Comparison of ENCODE assay signal across 9 mouse cellular contexts in the genomic region with DNA sequence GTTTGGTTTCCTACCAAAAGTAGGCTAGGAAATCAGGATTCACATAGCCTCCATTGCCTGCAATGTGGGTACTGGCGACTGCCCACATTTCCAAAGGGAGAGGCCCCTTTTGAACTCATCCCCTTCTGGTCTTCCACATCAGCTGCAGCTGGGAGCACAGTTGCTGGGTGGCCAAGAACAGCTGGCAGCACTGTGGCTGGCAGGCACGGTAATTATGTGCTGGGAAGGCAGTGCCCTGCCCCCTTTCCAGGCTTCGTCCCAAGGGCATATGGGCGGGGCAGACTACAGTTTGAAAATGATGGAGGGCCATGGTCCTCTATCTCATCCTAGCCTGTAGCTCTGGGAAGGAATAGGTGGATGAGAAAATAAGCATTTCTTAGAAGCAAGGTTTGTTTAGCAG. TPM values are rescaled to one million over a fixed set of nuclear protein-coding genes. Genes with fewer than 3 reads are reported as not detected.
A peak's percentile ranks its signal among the peaks of the same experiment; 100 is the strongest.
DNase-seq lines count a peak whose midpoint lies in the region; ATAC-seq and TF ChIP-seq lines count a peak whose summit lies in the region.
"Had no signal": no experiment of that assay in that cellular context is flagged by ENCODE, and none has a peak within 500 bp of the region (broad histone marks: within the 10 kb centered on the region; RNA-seq: fewer than 3 reads in every experiment).

No protein-coding gene starts in this region.

- no peak overlapping the region; the same call in 1 of the 2 replicates for H3K27ac ChIP-seq in gastrocnemius, adult 2 months
- no peak overlapping the region for H3K27ac ChIP-seq in midbrain, embryonic 14.5 days (replicated peaks; ENCODE audit: low read depth, low read length)
- H3K27ac ChIP-seq in midbrain, embryonic 13.5 days = no peak overlapping the region
- H3K27ac ChIP-seq in embryonic facial prominence, embryonic 14.5 days (replicated peaks; ENCODE audit: low read depth, low read length) = no peak overlapping the region

- ATAC-seq in midbrain, embryonic 14.5 days (ENCODE audit: low FRiP score, low TSS enrichment) = no peak
- ATAC-seq in midbrain, embryonic 13.5 days = no peak
- ATAC-seq in embryonic facial prominence, embryonic 14.5 days (ENCODE audit: low read depth) = peak; percentile 71

- H3K9ac ChIP-seq in midbrain, embryonic 14.5 days (replicated peaks; ENCODE audit: low read length) = no peak overlapping the region
- H3K9ac ChIP-seq in midbrain, embryonic 13.5 days (replicated peaks) = no peak overlapping the region
- H3K9ac ChIP-seq in embryonic facial prominence, embryonic 14.5 days (ENCODE audit: low read depth, low read length) = no peak overlapping the region

- no peak overlapping the region for H3K4me2 ChIP-seq in midbrain, embryonic 14.5 days (ENCODE audit: low read length)
- H3K4me2 ChIP-seq in midbrain, embryonic 13.5 days (replicated peaks) = no peak overlapping the region
- no peak overlapping the region for H3K4me2 ChIP-seq in embryonic facial prominence, embryonic 14.5 days (ENCODE audit: low read depth, low read length)
- H3K4me2 ChIP-seq: midbrain, embryonic 11.5 days had no signal

- H3K27me3 ChIP-seq in midbrain, embryonic 14.5 days (ENCODE audit: control insufficient read depth, insufficient read depth, low read length) = no peaks in the 10 kb centered on the region
- H3K27me3 ChIP-seq in midbrain, embryonic 13.5 days = no peaks in the 10 kb centered on the region
- no peaks in the 10 kb centered on the region for H3K27me3 ChIP-seq in embryonic facial prominence, embryonic 14.5 days (replicated peaks; ENCODE audit: control insufficient read depth, insufficient read depth, low read length)

- 0 out of 2 replicates have a peak, but pooled peaks cover 5% of the 10 kb centered on the region for H3K4me1 ChIP-seq in midbrain, embryonic 14.5 days (ENCODE audit: control insufficient read depth, insufficient read depth, low read length)
- peaks cover 7% of the 10 kb centered on the region for H3K4me1 ChIP-seq in midbrain, embryonic 13.5 days (replicated peaks)
- peaks cover 15% of the 10 kb centered on the region for H3K4me1 ChIP-seq in embryonic facial prominence, embryonic 14.5 days (ENCODE audit: control insufficient read depth, insufficient read depth, low read length)

- 42% methylated on average over 4 of the region's 4 CpGs for WGBS in midbrain, embryonic 14.5 days
- 51% methylated on average over 4 of the region's 4 CpGs for WGBS in midbrain, embryonic 13.5 days
- 17% methylated on average over 4 of the region's 4 CpGs for WGBS in embryonic facial prominence, embryonic 14.5 days

- H3K4me3 ChIP-seq in gastrocnemius, adult 2 months = no peak overlapping the region
- no peak overlapping the region for H3K4me3 ChIP-seq in midbrain, embryonic 14.5 days (replicated peaks; ENCODE audit: low read depth, low read length)
- no peak overlapping the region for H3K4me3 ChIP-seq in midbrain, embryonic 13.5 days (replicated peaks)
- H3K4me3 ChIP-seq in embryonic facial prominence, embryonic 14.5 days (ENCODE audit: low read depth, low read length) = no peak overlapping the region

- no peaks in the 10 kb centered on the region for H3K36me3 ChIP-seq in midbrain, embryonic 14.5 days (ENCODE audit: control insufficient read depth, insufficient read depth, low read length)
- H3K36me3 ChIP-seq in midbrain, embryonic 13.5 days = no peaks in the 10 kb centered on the region
- no peaks in the 10 kb centered on the region for H3K36me3 ChIP-seq in embryonic facial prominence, embryonic 14.5 days (ENCODE audit: control insufficient read depth, insufficient read depth, low read length)

- H3K9me3 ChIP-seq in midbrain, embryonic 14.5 days (ENCODE audit: control insufficient read depth, low read length) = no peaks in the 10 kb centered on the region
- H3K9me3 ChIP-seq in midbrain, embryonic 13.5 days = no peaks in the 10 kb centered on the region
- H3K9me3 ChIP-seq in embryonic facial prominence, embryonic 14.5 days (ENCODE audit: control insufficient read depth, low read length) = no peaks in the 10 kb centered on the region

- peak; percentile 57 for DNase-seq in gastrocnemius, adult 2 months
- DNase-seq in gastrocnemius, adult 18-20 months (ENCODE audit: low spot score) = no peak
- DNase-seq in midbrain, embryonic 14.5 days = peak; percentile 21
- peak; percentile 80 for DNase-seq in embryonic facial prominence, embryonic 14.5 days (ENCODE audit: low spot score)
- DNase-seq in lung, postnatal 36 days = peak; percentile 44
- DNase-seq in left cerebral cortex, postnatal 10 days (ENCODE audit: extremely low spot score in 1 of 2, low spot score in 2 of 2) = no peak
- DNase-seq in left cerebral cortex, postnatal 36 days (ENCODE audit: low spot score in 2 of 2) = no peak

- TF ChIP-seq CTCF in gastrocnemius, adult 2 months (IDR thresholded peaks at IDR 0.05) = no peak

- intact Hi-C loops in gastrocnemius, adult 2 months (cut with DNase I) = no loop called here
- intact Hi-C loops in left cerebral cortex, postnatal 10 days (cut with DNase I) = no loop called here
- intact Hi-C loops in left cerebral cortex, postnatal 36 days (cut with DNase I) = no loop called here

RNA-seq across cellular contexts. Expression of a gene that starts 14.9 kb away (rescaled TPM):
- 10 to 100 TPM in 1 of 2 experiments, 1 to 10 TPM in 1; 7.2 to 16.5 TPM for total RNA-seq in gastrocnemius, adult 2 months (2021)
- total RNA-seq in gastrocnemius, adult 18-20 months (2021) = 10 to 100 TPM; 13.2 to 13.8 TPM
- 1.8 and 2.4 TPM in 2 replicates for polyA plus RNA-seq in midbrain, embryonic 14.5 days (2014; fragmentation: Nextera tagmentation; extraction: Ambion mirVana)
- 1.8 and 2.5 TPM in 2 replicates for polyA plus RNA-seq in midbrain, embryonic 13.5 days (2015; fragmentation: Nextera tagmentation; extraction: Ambion mirVana)
- polyA plus RNA-seq in embryonic facial prominence, embryonic 14.5 days (2014; fragmentation: Nextera tagmentation; extraction: Ambion mirVana) = 9.3 and 9.6 TPM in 2 replicates
- 1 to 10 TPM; 3.2 to 3.6 TPM for total RNA-seq in left cerebral cortex, postnatal 10 days (2021)
- total RNA-seq in left cerebral cortex, postnatal 36 days (2021) = 1 to 10 TPM; 6.6 to 8.2 TPM

Comparison
In these comparisons a context has a peak if more than half of its experiments do, and no peak if none do; other contexts are left out.
1. DNase-seq: peak in gastrocnemius, adult 2 months (single experiment), midbrain, embryonic 14.5 days (single experiment), embryonic facial prominence, embryonic 14.5 days (single experiment) and lung, postnatal 36 days (single experiment); none in gastrocnemius, adult 18-20 months (single experiment), left cerebral cortex, postnatal 10 days (0 of 2) and left cerebral cortex, postnatal 36 days (0 of 2).